Mouse (Mus musculus): ENCODE results near the gene Cep19. TPM values are rescaled to one million over a fixed set of nuclear protein-coding genes. Genes with fewer than 3 reads are reported as not detected.

Cep19 gene
- total RNA-seq, 1 experiment from 2014 or later = 15.7 TPM

GRCm38 (mm10) chr16:32107342-32108045 lies 7.9 kb downstream of the Cep19 start:
- DNase-seq = no peak

DNA sequence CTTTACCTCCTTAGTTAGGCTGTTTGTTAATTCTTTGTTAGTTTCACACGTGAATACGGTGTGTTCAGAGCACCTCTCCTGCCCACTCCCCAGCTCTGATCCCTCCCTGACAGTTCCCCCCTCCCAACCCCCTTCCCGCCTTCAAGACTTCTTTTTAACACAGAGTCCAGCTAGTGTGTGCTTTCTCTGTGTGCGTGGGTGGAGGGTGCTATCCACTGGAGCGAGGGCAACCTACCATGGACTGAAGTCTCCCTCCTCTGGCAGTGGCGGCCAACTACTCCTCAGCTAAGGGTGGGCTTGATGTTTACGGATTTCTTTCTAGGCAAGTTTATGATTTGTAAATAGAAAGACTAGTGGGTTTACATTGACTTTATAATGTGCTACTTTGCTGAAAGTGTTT lies 8.6 kb downstream of the Cep19 start:
- DNase-seq = no peak

DNA sequence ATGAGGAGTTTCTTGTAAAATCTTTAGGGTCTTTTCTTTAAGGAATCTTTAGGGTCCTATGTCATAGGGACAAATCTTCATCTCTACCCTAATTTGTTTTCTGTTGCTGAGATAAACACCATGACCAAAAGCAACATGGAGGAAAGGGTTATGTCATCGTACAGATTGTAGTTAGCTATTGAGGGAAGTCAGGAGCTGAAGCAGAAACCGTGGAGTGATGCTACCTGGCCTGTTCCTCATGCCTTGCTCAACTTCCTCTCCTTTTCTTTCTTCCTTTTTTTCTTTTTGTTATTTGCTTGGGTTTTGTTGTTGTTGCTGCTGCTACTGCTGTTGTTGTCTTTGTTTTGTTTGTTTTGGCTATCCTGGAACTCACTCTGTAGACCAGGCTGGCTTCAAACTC lies 9.0 kb downstream of the Cep19 start:
- DNase-seq = no peak

- DNase-seq = no peak
These were observed 11.5 kb downstream of the Cep19 start for GRCm38 (mm10) chr16:32110951-32111699.

- DNase-seq = peak; percentile 48
These were observed 14.1 kb downstream of the Cep19 start for GRCm38 (mm10) chr16:32113541-32114218.

DNA sequence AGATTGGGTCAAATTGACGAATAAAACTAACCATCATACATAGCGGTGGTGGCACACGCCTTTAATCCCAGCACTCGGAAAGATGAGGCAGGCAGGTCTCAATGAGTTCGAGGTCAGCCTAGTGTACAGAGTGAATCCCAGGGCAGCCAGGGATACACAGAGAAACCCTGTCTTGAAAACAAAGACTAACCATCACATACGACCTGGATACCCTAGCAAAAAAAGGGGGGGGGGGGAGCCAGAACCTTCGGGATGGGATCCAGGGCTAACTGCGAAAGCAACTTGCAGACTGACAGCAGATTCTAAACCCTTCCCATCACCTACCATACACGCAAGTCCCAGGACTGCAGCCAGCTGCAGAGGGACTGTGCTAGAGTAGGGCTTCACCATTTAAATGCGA lies 14.8 kb downstream of the Cep19 start:
- no peak for DNase-seq

GRCm38 (mm10) chr16:32114968-32115695 lies 15.5 kb downstream of the Cep19 start:
- DNase-seq = peak; percentile 86

DNA sequence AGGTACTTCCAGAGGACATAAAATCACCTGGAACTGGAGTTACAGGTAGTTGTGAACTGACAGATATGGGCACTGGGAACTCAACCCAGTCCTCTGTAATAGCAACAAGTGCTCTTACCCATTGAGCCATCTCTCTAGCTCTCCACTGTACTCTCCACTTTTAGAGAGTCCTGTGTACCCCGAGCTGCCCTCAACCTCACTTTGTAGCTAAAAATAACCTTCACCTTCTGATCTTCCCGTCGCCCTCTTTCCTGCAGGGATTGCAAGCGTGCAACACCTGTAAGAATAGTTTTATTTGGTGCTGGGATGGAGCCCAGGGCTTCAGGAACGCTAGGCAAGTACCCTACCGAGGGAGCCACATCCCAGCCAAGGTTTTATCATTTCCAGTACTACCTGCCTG lies 16.2 kb downstream of the Cep19 start:
- no peak for DNase-seq

DNA sequence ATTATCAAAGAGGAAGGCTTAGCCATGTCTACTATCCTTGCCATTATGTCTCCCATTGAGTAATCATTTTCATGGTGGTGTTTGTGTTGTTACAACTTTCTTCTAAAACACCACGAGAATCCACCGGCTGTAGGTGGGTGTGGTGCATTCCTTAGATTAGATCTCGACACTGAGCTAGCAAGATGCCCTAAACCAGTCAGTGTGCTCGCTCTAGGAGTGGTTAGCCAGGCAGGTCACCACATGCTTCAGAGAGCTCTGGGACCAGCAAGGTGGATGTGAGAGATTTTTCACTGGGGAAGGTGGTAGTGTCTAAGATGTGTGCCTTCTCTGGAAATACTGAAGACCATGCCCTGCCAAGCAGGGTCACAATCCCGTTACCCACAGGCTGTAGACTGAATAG lies 16.6 kb downstream of the Cep19 start:
- DNase-seq = no peak

DNA sequence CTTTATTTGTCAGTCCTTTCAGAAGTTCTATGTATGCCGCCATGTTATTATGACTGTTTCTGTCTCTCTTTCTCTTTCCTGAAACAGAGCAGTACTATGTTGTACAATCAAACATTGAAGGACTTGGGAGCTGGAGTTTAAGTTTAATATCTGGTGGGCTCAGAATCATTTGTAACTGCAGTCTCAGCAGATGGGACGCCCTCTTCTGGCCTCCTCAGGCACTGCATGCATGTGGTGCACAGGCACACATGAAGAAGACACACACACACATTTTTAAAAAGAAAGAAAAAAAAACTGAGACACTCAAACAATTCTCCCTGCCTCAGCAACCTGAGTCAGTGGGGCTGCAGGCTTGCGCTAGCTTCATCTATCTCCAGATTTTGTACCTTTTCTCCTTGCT lies 20.9 kb downstream of the Cep19 start:
- DNase-seq = no peak

DNA sequence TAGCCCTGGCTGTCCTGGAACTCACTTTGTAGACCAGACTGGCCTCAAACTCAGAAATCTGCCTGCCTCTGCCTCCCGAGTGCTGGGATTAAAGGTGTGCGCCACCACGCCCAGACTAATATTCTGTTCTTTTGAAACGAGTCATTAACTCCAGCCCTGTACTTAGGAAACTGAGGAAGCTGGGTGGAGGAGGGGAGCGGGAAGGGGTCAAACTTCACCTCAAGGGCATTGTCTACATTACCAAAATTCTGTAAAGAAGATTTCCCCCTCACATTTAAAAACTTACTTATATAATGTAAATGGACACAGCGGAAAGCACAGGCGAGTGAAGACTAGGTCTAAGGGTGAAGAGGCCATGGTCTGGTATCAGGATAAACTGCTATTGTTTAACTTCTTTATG lies 24.4 kb downstream of the Cep19 start:
- DNase-seq = no peak

DNA sequence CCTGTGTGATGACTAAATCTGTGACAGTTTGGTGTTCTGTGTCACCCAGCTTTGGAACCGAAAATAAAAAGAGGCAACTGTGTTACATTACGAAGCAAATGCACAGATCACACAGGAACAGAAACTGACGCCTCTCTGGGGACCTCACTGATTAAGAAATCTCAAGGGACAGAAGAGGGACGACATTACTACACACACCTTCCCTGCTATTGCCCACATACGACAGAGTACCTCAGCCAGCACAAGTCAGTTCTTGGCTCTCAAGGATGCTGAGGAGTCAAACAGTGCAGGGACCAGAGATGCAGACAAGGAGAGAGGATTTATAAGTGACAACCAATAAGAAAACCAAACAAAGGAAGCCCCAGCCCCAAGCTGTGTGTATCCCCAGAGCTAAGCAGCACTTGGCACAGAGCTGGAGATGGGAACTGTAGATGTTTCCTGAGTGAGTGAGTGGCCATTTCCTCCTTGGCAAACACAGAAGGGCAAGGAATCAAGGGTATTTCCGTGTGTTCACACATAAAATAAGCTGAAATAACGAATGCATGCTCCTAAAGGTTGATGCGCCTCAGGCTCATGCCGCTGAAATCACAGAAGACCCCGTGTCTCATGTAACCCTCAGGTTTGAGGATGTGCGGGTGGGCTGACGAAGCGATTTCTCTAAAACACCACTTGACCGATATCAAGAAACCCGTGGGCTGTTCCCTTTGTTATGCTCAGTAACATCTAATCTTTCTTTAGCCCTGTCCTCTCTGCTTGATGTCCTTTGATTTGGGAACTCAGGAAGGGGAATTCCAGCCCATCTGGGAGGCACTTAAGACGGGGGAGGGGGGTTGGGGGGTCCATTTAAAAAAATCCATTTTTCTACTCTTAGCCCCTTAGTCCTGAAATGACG lies 25.1 kb downstream of the Cep19 start:
- DNase-seq = no peak

- no peak for DNase-seq
These were observed 25.8 kb downstream of the Cep19 start for GRCm38 (mm10) chr16:32125364-32125763.

DNA sequence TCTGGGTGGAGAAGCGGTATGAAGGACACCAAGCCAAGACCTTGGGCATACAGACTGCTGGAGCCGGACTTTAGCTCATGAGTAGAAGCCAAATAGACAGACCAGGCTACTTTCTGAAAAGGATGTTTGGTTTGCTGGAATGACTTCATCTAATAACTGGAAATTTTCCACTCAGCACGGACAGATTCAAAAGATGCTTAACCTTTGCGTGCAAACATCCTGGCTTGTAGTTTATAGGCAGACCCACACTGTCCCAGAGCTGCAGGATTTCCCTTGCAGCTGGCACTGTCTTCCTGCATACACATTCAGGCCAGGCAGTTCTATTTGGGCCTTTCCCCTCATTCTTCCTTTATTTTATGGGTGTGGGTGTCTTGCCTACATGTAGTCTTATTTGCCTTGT lies 27.4 kb downstream of the Cep19 start:
- no peak for DNase-seq

DNA sequence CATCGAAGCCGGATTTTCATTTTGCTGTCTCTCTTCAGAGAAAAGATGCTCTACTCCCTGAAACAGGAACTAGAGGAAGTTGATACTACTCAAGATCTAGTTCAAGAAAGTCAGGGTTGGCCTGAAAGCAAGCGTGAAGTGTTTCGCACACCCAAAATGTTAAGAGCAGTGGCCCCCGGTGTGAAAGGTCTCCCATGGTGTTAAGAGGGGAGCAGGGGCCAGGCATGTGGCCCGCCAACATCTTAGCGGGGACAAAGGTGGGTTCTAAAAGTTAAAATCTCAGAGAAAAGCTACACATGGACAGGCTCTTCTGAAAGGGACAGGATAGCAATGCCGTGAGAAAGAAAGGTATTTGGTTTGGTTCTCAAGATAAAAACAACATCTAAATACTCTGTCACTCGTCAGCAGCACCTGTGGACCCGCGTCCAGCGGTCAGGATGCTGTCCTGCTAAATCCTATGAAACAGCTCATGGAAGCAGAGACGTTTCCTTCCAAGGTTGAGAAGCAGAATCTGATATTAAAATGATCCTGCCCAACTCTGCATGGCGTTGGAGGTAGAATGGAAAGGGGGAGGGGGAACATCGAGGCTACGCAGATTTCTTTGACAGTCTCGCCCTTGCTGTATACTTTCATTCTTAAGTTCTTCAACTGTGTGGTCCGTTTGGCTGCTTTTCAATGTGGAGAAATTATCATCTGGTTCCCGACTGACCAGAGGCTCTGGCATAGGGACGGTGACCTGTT lies 30.0 kb downstream of the Cep19 start:
- DNase-seq = no peak

DNA sequence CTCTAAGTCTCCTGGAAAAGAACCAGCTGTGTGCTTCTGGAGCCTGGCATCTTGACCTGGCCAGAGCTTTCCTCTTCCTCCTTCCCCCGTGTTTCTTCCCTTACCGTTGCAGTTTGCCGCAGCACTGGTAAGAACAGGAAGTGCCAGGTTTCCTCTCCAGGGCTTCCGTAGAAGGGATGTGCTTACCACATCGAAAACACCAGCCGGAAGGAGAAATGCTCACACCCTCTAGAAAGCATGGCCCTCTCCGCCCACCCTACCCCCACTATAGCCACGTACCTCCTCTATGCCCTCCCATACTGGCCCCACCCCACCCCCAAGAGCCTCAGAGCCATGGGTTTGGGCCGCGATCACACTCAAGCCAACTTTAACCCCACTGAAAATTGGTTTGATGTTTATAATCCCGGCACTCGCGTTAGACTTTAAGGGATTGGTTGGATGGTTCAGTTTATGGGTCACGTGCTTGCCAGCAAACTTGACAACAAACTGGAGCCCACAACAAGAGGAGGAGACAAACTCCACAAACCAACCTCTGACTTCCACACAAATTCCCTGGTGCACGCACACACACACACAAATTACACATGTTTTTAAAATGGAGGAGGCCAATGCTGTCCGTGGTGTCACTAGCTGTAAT lies 30.7 kb downstream of the Cep19 start:
- no peak for DNase-seq

DNA sequence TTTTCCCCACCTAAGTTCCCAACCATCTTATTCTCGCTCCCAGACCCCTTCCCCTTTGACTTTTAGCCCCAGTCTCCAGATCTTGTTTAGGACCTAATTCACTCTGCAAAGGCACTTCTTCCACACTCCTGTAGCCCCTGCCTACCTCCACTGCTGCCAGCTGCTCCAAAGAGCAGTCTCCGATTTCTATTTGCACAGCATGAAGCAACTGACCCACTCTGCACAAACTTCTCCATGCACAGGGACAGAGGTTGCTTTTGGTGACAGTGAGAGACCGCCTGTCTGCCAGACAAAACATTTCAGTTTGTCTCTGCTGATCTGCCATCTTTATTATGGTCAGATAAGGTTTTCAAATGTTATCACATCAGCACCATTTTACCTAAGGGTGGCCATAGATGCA lies 33.5 kb downstream of the Cep19 start:
- no peak for DNase-seq

DNA sequence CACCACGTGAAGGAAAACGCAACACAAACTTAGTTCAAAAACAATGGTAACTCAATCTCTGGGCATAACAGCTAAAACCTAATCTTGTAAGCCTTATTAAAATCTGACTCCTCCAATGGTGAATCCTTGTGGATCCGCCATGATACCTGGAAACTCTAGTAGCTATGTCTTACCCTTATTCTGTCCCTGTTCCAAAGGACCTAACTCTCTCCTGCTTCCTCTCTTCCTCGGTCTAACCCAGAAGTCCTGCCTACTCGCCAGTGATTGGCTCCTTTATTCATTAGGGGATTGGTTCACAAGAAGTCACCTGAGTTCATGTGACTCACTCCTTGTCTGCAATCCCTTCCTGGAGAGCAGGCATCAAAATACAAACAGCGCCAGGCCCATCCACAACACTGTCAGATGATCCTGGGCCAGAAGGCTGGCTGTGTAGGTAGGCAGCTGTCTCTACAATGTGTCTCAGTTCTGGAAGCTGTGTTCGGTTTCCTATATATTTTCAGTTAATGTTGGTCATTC lies 36.3 kb downstream of the Cep19 start:
- DNase-seq = no peak

DNA sequence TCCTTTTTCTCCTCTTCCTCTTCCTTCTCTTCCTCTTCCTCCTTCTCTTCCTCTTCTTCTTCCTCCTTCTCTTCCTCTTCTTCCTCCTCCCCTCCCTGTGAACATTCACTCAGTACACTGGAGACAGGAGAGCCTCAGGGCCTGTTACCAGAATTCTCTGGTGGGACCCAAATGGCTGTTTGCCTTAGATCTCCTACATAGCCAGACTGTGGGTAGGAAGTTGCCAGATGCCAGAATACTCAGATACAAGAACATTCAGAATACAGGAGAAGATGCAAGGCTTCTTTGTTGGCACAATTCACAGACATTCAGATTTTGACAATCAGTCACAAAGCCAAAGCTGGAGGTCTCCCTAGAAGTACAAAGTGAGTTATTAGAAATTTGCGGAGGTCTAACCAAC lies 39.4 kb downstream of the Cep19 start:
- DNase-seq = no peak

- DNase-seq = no peak
These were observed 44.2 kb downstream of the Cep19 start for GRCm38 (mm10) chr16:32143766-32144165.
